Mouse (Mus musculus): Measurements from ENCODE around the gene Aasdh.

Gene Aasdh

GRCm38 (mm10) chr5:76910807-76911206, 5.5 kb upstream of the Aasdh start:
- DNase-seq, result no peak

GRCm38 (mm10) chr5:76906155-76906499, 813 bp upstream of the Aasdh start:
- DNase-seq, result no peak

GRCm38 (mm10) chr5:76904713-76905404, 455 bp downstream of the Aasdh start:
- no peak for DNase-seq

GRCm38 (mm10) chr5:76902131-76902530, 3.2 kb downstream of the Aasdh start:
- DNase-seq, result no peak

- no peak for DNase-seq
Measured at GRCm38 (mm10) chr5:76893084-76893483, 12.2 kb downstream of the Aasdh start.

- no peak for DNase-seq
Measured at GRCm38 (mm10) chr5:76892608-76893007, 12.7 kb downstream of the Aasdh start.

- DNase-seq, result no peak
Measured at GRCm38 (mm10) chr5:76887011-76887410, 18.3 kb downstream of the Aasdh start.

GRCm38 (mm10) chr5:76884107-76884506, 21.2 kb downstream of the Aasdh start:
- DNase-seq, result no peak

GRCm38 (mm10) chr5:76876106-76876758, 29.1 kb downstream of the Aasdh start:
- DNase-seq, result no peak

GRCm38 (mm10) chr5:76869553-76869952, 35.8 kb downstream of the Aasdh start:
- DNase-seq, result no peak

GRCm38 (mm10) chr5:76868693-76869286, 36.5 kb downstream of the Aasdh start:
- no peak for DNase-seq

- no peak for DNase-seq
Measured at GRCm38 (mm10) chr5:76866819-76867218, 38.5 kb downstream of the Aasdh start.

GRCm38 (mm10) chr5:76858444-76858843, 46.9 kb downstream of the Aasdh start:
- DNase-seq, result no peak

- DNase-seq, result no peak
Measured at GRCm38 (mm10) chr5:76857103-76858015, 48.0 kb downstream of the Aasdh start.

- DNase-seq, result no peak
Measured at GRCm38 (mm10) chr5:76855829-76856600, 49.3 kb downstream of the Aasdh start.

- peak; percentile 31 to 65 for DNase-seq
Measured at GRCm38 (mm10) chr5:76853549-76853948, 51.8 kb downstream of the Aasdh start.

GRCm38 (mm10) chr5:76851316-76851715, 54.0 kb downstream of the Aasdh start:
- no peak for DNase-seq

GRCm38 (mm10) chr5:76847106-76847505, 58.2 kb downstream of the Aasdh start:
- no peak for DNase-seq

- DNase-seq, result no peak
Measured at GRCm38 (mm10) chr5:76844618-76845186, 60.6 kb downstream of the Aasdh start.

- no peak for DNase-seq
Measured at GRCm38 (mm10) chr5:76843851-76844419, 61.4 kb downstream of the Aasdh start.

- peak; percentile 46 to 51 for DNase-seq
Measured at GRCm38 (mm10) chr5:76843448-76843847, 61.9 kb downstream of the Aasdh start.

- no peak for DNase-seq
Measured at GRCm38 (mm10) chr5:76841859-76842258, 63.5 kb downstream of the Aasdh start.

All from cerebellum, adult 18-20 months (tissue).